Mouse (Mus musculus): ENCODE measurements around the gene Repin1. TPM values are rescaled to one million over a fixed set of nuclear protein-coding genes. Genes with fewer than 3 reads are reported as not detected.

Gene Repin1
- total RNA-seq, 2 experiments from 2014 or later: 31.0 to 31.8 TPM

DNA sequence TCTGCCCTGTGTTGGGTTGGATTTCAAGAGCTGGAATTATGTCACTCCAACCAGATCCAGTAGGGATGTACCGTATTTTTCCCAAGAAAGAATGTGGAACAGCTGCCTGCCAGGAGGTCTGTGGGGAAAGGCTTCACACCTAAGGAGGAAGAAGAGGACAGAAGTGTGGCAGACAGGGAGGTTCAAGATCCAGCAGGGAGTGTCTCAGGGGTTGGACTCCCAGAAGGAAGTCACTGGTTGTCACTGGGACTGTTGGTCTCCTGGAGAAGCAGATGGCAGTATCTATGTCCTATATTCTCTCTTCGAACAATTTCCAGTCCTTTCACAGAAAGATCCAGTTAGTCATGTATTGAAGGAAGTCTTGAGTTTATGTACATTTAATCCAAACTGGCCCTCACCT is 53.9 kb downstream of the Repin1 start:
- DNase-seq (ENCODE audit: low spot score): no peak
- intact Hi-C loops (cut with DNase I): loop anchor here (2.0 to 5.0 kb wide), 4 partner anchors 37 to 99 kb away; partner anchors contain the start of genes Gimap4 and Gimap5

Other genes starting within 250 kb of the Repin1 start
- 10 to 100 TPM; 19.2 to 20.2 TPM for gene Krba1, start 198.3 kb upstream of the Repin1 start, total RNA-seq (2021)
- gene Zfp467, start 148.1 kb upstream of the Repin1 start, total RNA-seq (2021): 10 to 100 TPM; 11.7 to 12.4 TPM
- under 1 TPM; 0.14 to 0.55 TPM for gene Sspo, start 145.7 kb upstream of the Repin1 start, total RNA-seq (2021)
- gene Atp6v0e2, start 56.3 kb upstream of the Repin1 start, total RNA-seq (2021): 10 to 100 TPM; 19.3 to 22.2 TPM
- gene Lrrc61, start 39.1 kb upstream of the Repin1 start, total RNA-seq (2021): 10 to 100 TPM; 15.5 to 16.5 TPM
- 10 to 100 TPM; 73.6 to 91.2 TPM for gene Rarres2, start 21.1 kb upstream of the Repin1 start, total RNA-seq (2021)
- not detected for gene Gm45021, start 4.3 kb upstream of the Repin1 start, total RNA-seq (2021)
- 1 to 10 TPM; 1.0 to 2.2 TPM for gene Gm44965, start 58 bp downstream of the Repin1 start, total RNA-seq (2021)
- gene Zfp775, start 8.2 kb downstream of the Repin1 start, total RNA-seq (2021): 10 to 100 TPM; 10.9 to 11.2 TPM
- gene AI854703, start 32.9 kb downstream of the Repin1 start, total RNA-seq (2021): under 1 TPM; 0.14 to 0.23 TPM
- 1 to 10 TPM; 7.8 to 8.0 TPM for gene Gimap8, start 53.4 kb downstream of the Repin1 start, total RNA-seq (2021)
- gene Gimap9, start 82.2 kb downstream of the Repin1 start, total RNA-seq (2021): 1 to 10 TPM; 3.1 to 4.9 TPM
- 10 to 100 TPM; 29.0 to 30.8 TPM for gene Gimap4, start 90.7 kb downstream of the Repin1 start, total RNA-seq (2021)
- gene Gimap6, start 114.3 kb downstream of the Repin1 start, total RNA-seq (2021): 10 to 100 TPM; 38.5 to 41.6 TPM
- gene Gm28053, start 124.7 kb downstream of the Repin1 start, total RNA-seq (2021): 1 to 10 TPM; 1.8 to 5.3 TPM
- under 1 TPM in 1 of 2 experiments, not detected in 1; 0.39 TPM for gene Gimap7, start 124.7 kb downstream of the Repin1 start, total RNA-seq (2021)
- gene Gimap1, start 145.2 kb downstream of the Repin1 start, total RNA-seq (2021): 1 to 10 TPM; 8.5 to 9.8 TPM
- 1 to 10 TPM; 6.1 to 6.8 TPM for gene Gimap5, start 152.3 kb downstream of the Repin1 start, total RNA-seq (2021)
- gene Gimap3, start 177.0 kb downstream of the Repin1 start, total RNA-seq (2021): under 1 TPM; 0.50 to 0.88 TPM
- 10 to 100 TPM; 16.6 to 20.0 TPM for gene Tmem176a, start 247.0 kb downstream of the Repin1 start, total RNA-seq (2021)
- gene Tmem176b, start 247.6 kb downstream of the Repin1 start, total RNA-seq (2021): 10 to 100 TPM; 52.5 to 54.8 TPM